Mouse (Mus musculus): ENCODE measurements around the gene Rab5b. TPM values are rescaled to one million over a fixed set of nuclear protein-coding genes. Genes with fewer than 3 reads are reported as not detected.
A peak's percentile ranks its signal among the peaks of the same experiment; 100 is the strongest.
"Not testable (repeated sequence)": the region's sequence is repeated elsewhere in the genome, so short reads cannot be mapped to it uniquely, and the experiment has no call there.

Rab5b gene
- polyA plus RNA-seq (2015; fragmentation: Nextera tagmentation; extraction: Ambion mirVana) = 122 and 123 TPM in 2 replicates

DNA sequence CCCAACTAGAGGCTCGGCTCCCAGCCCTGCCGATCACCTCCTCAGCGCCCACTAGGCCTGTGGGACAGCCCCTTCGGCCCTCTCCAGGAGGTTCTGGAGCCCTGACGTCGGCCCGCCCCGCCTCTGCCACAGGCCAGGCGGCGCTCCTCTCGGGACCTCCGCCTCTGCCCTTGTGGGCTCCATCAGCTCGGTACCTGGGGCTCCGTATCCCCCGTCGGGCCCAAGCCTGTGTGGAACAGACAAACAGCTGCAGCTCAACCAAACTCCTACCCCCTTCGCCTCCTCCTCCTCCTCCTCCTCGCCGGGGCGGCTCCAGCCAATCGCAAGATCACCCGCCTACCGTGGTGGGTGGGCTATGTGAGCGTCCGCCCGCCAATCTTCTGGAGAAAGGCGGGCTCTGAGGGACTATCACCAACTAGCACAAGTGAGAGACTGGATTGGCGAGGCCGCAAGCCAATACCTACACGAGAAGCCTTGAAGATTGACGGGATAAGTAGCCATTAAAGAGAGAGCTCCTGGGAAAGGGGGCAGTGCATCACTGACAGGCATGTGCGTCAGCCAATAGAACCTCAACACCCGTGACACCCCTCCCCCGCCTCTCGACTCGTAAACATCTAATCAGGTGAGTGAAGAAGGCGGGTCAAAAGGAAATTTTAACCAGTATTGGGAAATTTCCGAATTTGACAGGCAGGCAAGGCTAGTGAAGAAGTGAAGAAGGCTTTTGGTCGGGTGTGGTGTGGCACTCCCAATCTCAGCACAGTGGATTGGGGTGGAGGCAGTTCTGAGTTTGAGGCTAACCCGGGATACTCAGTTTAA is at the start of gene Rab5b:
Gene Rab5b (minus strand): TSS at position 273 of the 816 bp plus-strand sequence.
- WGBS = under 1% methylated on average over 38 of the region's 40 CpGs
- H3K9me3 ChIP-seq = no peaks in the 10 kb centered on the region
- no peaks in the 10 kb centered on the region for H3K36me3 ChIP-seq (replicated peaks)

DNA sequence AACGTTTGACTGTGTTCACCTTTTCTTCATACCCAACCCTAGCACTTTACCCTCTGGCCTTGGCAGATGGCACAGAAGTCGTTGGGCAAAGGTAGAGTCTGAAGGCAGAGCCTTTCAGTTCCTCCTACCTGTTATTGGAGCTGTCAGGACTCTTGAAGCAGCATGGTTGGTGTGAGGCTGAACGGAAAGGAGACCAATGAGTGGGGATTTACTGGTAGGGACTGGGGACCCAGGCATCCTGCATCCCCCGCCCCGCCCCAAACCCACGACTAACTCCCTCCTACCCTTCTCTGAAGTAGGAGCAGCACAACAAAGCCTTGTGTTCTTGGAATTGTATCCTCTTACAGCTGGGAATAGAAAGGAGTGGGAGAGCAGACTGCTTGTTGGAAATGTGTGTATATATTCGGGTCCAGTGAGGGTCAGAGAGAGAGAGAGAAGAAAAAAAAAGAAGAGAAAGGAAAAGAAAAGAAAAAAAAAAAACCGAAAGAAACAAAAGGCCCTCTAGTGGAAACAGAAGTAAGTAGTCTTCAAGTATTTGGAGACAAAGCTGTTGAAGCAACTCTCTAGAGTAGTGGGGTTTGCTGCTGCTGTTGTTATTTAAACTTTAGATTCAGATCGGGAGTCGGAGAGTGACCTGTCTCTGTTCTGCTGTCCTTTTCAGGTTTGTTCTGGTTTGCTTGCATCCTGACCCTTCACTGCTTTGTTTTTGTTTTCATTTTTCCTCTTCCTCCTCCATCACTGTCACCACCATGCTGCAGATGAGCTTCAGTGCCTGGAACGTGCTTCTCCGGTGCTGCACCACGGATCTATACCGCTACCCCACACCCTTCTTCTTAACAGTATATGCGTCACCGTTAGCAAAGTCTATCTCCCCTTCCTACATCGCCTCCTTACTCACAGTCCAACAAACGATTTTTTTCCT is 48.9 kb upstream of the Rab5b start, which contains the start of gene Dgka:
Gene Dgka (minus strand): TSS at position 176 of the 922 bp plus-strand sequence.
- H3K4me2 ChIP-seq = peak within 1 kb of the TSS; percentile 95
- ATAC-seq (replicated peaks) = no peak
- no peaks in the 10 kb centered on the region for H3K9me3 ChIP-seq
- 20% methylated on average over 18 of the region's 18 CpGs for WGBS
- peaks cover 43% of the 10 kb centered on the region for H3K27me3 ChIP-seq (replicated peaks)
- H3K9ac ChIP-seq = peak within 1 kb of the TSS; percentile 70
- H3K27ac ChIP-seq = 0 out of 2 replicates have a peak within 1 kb of the TSS, but pooled peaks have one; percentile 9
- peak within 1 kb of the TSS; percentile 61 for H3K4me3 ChIP-seq
- no peaks in the 10 kb centered on the region for H3K36me3 ChIP-seq (replicated peaks)
- peaks cover 37% of the 10 kb centered on the region for H3K4me1 ChIP-seq

More for the DNA sequence above, at the start of gene Rab5b:
- Histone ChIP-seq H3K9ac (peak within 1 kb of the TSS; percentile 78), H3K27me3 (replicated peaks) (no peaks in the 10 kb centered on the region), H3K27ac (peak within 1 kb of the TSS; percentile 94), H3K4me2 (peak within 1 kb of the TSS; percentile 72), H3K4me3 (peak within 1 kb of the TSS; percentile 88), H3K4me1 (peaks cover 13% of the 10 kb centered on the region)
- peak; percentile 99 for ATAC-seq (replicated peaks)

DNA sequence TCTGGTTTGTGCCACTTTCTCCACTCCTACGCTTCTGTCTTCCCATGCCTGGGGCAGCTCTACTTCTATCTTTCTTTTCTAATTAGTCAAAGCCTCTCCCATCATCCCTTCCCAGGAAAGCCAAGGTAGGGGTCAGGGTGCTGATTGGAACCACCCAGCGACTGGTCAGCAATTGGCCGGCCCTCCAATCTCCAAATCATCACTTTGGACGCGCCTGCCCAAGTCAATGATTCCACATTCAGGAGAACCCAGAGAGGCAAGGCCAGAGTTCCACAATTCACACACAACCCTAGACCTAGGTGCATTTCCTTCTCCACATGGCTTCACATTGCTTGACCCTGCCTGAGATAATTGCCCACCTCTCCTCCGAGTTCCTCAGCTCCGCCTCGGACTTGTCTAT is 48.1 kb upstream of the Rab5b start:
- peaks cover 43% of the 10 kb centered on the region for H3K27me3 ChIP-seq (replicated peaks)
- ATAC-seq (replicated peaks) = no peak
- peaks cover 30% of the 10 kb centered on the region for H3K4me1 ChIP-seq
- H3K36me3 ChIP-seq (replicated peaks) = no peaks in the 10 kb centered on the region
- H3K27ac ChIP-seq = no peak overlapping the region
- WGBS = 18% methylated on average over 8 of the region's 8 CpGs
- no peaks in the 10 kb centered on the region for H3K9me3 ChIP-seq
- H3K9ac ChIP-seq = peak overlapping the region; percentile 70; the same call in 1 of the 2 replicates
- peak overlapping the region; percentile 95 for H3K4me2 ChIP-seq
- peak overlapping the region; percentile 61 for H3K4me3 ChIP-seq

DNA sequence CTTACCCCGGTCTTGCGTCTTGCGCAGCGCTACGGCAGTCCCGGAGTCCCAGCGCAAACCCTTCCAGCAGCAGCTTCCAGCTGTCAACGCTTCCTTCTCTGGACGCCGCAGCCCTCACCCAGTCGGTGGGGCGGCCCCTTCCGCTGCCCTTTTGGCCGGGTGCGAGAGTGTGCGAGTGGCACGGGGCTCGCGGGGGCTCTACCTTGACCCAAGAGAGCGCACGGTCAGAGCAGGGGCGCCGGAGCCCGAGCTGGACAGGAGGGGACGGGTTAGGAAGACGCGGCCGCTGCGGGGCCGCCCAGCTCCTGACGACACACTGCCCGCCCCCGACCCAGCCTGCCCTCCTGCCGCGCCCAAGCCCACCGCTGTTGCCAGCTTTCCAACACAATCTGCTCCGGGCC is 47.7 kb upstream of the Rab5b start:
- no peaks in the 10 kb centered on the region for H3K9me3 ChIP-seq
- no peak; the same call in 1 of the 2 replicates for ATAC-seq (replicated peaks)
- 0% methylated on average over 37 of the region's 37 CpGs for WGBS
- H3K27me3 ChIP-seq (replicated peaks) = peaks cover 43% of the 10 kb centered on the region
- 0 out of 2 replicates have a peak overlapping the region, but pooled peaks have one; percentile 9 for H3K27ac ChIP-seq
- H3K9ac ChIP-seq = peak overlapping the region; percentile 70
- H3K36me3 ChIP-seq (replicated peaks) = no peaks in the 10 kb centered on the region
- peak overlapping the region; percentile 61 for H3K4me3 ChIP-seq
- peaks cover 27% of the 10 kb centered on the region for H3K4me1 ChIP-seq
- peak overlapping the region; percentile 95 for H3K4me2 ChIP-seq

DNA sequence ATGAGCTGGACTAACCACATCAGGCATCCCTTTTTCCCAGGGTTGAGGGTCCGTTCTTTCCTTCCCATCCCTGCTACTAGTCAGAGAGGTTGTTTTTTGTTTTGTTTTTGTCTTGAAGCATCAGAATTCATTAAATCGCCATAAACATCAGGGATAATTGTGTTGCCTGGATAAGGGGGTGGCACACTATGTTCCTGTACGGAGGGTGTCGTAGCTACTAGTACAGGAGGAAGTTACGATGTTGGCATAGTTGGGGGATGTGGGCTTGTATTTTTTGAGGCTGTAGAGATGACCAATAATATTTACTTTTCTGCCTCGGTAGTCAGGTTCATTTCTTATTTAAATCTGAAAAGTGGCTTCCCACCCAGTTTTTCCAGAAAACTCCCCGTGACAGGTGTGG is 47.2 kb upstream of the Rab5b start:
- Histone ChIP-seq H3K4me3 (peak overlapping the region; percentile 61), H3K9ac (peak overlapping the region; percentile 70; the same call in 1 of the 2 replicates), H3K4me1 (peaks cover 27% of the 10 kb centered on the region), H3K27ac (no peak overlapping the region), H3K36me3 (replicated peaks) (no peaks in the 10 kb centered on the region), H3K27me3 (replicated peaks) (peaks cover 43% of the 10 kb centered on the region), H3K4me2 (peak overlapping the region; percentile 95), H3K9me3 (no peaks in the 10 kb centered on the region)
- WGBS = 12% methylated on average over 7 of the region's 7 CpGs
- no peak for ATAC-seq (replicated peaks)

DNA sequence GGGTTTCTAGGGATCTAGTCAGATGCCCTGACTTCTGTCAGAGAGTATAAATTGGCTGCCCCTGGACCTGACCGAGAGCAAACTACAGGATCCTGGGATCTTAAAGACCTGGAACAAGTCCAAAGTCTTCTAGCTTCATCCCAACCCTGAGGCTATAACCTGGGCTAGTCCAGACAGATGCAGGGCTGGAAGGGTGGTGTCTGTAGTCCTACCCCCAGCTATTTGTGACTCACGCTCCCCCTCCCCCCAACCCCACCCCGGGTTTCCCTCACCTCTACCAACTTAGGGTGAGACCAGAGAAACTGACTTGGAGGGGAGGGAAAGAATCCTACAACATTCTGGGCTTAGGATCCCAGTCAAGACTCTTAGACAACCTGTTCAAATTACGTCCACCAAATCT is 46.6 kb upstream of the Rab5b start:
- no peak overlapping the region for H3K9ac ChIP-seq
- 46% methylated on average over 4 of the region's 4 CpGs for WGBS
- peaks cover 43% of the 10 kb centered on the region for H3K27me3 ChIP-seq (replicated peaks)
- H3K4me2 ChIP-seq = no peak overlapping the region
- no peak overlapping the region for H3K4me3 ChIP-seq
- no peaks in the 10 kb centered on the region for H3K9me3 ChIP-seq
- H3K4me1 ChIP-seq = peaks cover 27% of the 10 kb centered on the region
- no peak for ATAC-seq (replicated peaks)
- H3K27ac ChIP-seq = no peak overlapping the region
- no peaks in the 10 kb centered on the region for H3K36me3 ChIP-seq (replicated peaks)

DNA sequence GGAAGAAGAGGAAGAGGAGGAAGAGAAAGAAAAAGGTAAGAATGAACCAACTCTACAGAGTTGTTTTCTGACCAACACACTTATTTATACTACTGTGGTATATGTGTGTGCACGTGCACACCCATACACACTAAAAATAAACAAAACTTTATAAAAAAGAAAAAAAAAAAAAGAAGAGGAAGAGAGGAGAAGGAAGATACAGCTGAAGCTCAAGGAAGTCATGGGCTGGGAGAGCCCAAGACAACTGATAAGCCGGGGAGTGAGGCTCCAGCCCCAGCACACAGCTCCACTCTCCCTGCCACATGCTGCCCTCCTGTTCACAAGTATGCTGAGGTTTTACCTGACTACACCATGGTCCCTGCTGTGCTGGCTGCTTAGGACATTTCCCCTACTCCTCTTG is 44.2 kb upstream of the Rab5b start:
- peaks cover 40% of the 10 kb centered on the region for H3K27me3 ChIP-seq (replicated peaks)
- ATAC-seq (replicated peaks) = no peak
- H3K4me2 ChIP-seq = no peak overlapping the region
- H3K9me3 ChIP-seq = no peaks in the 10 kb centered on the region
- WGBS = 81% methylated on average over 2 of the region's 2 CpGs
- no peak overlapping the region for H3K4me3 ChIP-seq
- H3K4me1 ChIP-seq = peaks cover 22% of the 10 kb centered on the region
- no peak overlapping the region for H3K27ac ChIP-seq
- no peaks in the 10 kb centered on the region for H3K36me3 ChIP-seq (replicated peaks)
- no peak overlapping the region for H3K9ac ChIP-seq

DNA sequence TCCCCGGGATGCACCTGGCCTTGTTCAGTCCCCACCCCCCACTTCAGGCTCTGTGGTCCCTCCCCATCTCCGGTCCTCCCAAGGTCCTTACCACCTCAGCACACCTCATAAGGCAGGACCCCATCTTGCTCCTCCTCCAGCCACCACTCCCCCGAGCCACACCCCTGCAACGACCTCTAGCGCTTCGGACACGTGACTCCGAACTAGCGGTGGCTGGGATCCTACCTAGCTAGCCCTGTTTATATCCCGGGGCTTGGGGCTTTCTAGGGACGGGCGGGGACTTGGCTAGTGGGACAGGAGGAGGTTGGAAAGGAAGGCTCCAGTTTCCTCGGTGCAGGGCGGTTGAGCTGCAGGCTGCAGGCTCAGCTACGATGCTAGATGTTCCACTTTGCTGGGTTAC is 41.4 kb upstream of the Rab5b start:
- Histone ChIP-seq H3K4me1 (no peaks in the 10 kb centered on the region), H3K36me3 (replicated peaks) (no peaks in the 10 kb centered on the region), H3K27me3 (replicated peaks) (peaks cover 17% of the 10 kb centered on the region), H3K27ac (no peak overlapping the region), H3K4me2 (peak overlapping the region; percentile 36), H3K4me3 (no peak overlapping the region), H3K9ac (no peak overlapping the region), H3K9me3 (no peaks in the 10 kb centered on the region)
- 0 out of 2 replicates have a peak, but pooled peaks have one; percentile 27 for ATAC-seq (replicated peaks)
- 6% methylated on average over 15 of the region's 15 CpGs for WGBS

DNA sequence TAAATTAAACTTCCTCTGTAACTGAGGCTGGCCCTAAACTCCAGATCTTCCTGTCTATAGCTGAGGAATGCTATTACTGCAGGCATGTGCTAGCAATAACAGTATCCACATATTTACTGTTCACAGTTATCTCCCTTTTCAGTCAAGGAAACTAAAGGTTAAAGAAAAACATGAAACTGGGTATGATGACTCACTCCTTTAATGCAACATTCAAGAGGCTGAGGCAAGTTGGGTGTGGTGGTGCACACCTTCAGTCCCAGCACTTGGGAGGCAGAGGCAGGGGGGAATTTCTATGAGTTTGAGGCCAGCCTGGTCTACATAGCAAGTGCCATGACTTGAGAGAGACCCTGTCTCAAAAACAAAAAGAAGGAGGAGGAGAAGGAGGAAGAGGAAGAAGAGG is 35.9 kb upstream of the Rab5b start:
- Histone ChIP-seq H3K27me3 (replicated peaks) (no peaks in the 10 kb centered on the region), H3K4me3 (no peak overlapping the region), H3K9me3 (no peaks in the 10 kb centered on the region), H3K27ac (no peak overlapping the region), H3K9ac (no peak overlapping the region), H3K4me1 (no peaks in the 10 kb centered on the region), H3K36me3 (replicated peaks) (no peaks in the 10 kb centered on the region), H3K4me2 (no peak overlapping the region)
- no peak for ATAC-seq (replicated peaks)

DNA sequence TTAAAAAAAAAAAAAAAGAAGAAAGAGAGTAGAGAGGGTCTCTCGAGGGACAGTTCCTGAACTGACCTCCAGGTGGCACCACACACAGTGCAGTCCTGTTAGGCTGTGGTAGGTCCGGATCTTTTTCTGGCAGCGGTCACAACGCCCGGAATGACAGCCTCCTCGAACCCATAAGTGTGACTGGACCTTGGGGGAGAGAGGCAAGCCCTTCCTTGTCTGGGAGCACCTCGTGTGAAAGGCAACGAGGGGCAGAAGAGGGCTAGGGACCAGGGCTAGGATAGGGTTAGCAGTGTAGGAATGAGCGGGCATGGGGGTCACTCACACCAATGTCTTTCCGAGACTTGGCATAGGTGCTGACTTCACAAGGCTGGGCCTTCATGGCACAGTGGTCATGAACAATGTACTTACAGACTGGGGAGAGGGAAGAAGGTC is 35.0 kb upstream of the Rab5b start:
- H3K4me1 ChIP-seq = no peaks in the 10 kb centered on the region
- ATAC-seq (replicated peaks) = peak; percentile 33; the same call in 1 of the 2 replicates
- H3K27ac ChIP-seq = no peak overlapping the region
- WGBS = 17% methylated on average over 10 of the region's 10 CpGs
- H3K36me3 ChIP-seq (replicated peaks) = no peaks in the 10 kb centered on the region
- no peak overlapping the region for H3K4me2 ChIP-seq
- no peaks in the 10 kb centered on the region for H3K27me3 ChIP-seq (replicated peaks)
- H3K4me3 ChIP-seq = no peak overlapping the region
- H3K9ac ChIP-seq = no peak overlapping the region
- no peaks in the 10 kb centered on the region for H3K9me3 ChIP-seq

DNA sequence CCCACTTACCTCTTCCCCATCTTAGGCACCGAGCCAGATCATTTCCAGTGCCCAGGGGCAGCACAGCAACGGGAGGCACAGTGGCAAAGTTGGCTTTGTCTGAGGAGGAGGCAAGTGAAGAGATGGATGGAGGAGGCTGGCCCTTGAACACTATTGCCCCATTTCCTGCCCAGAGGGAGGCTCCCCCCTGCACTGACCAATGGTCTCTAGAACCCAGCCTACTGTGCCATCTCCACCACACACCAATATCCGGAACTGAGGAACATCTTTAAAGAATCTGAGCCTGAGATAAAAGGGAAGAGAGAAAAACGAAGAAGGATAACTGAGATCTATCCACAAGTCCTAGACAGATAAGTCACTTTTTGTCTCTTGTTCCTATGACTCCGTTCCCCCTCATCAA is 32.0 kb upstream of the Rab5b start:
- no peak overlapping the region for H3K9ac ChIP-seq
- no peaks in the 10 kb centered on the region for H3K27me3 ChIP-seq (replicated peaks)
- no peak overlapping the region for H3K27ac ChIP-seq
- no peaks in the 10 kb centered on the region for H3K36me3 ChIP-seq (replicated peaks)
- ATAC-seq (replicated peaks) = no peak
- WGBS = 86% methylated on average over 5 of the region's 5 CpGs
- no peak overlapping the region for H3K4me3 ChIP-seq
- H3K4me2 ChIP-seq = no peak overlapping the region
- no peaks in the 10 kb centered on the region for H3K4me1 ChIP-seq
- no peaks in the 10 kb centered on the region for H3K9me3 ChIP-seq

DNA sequence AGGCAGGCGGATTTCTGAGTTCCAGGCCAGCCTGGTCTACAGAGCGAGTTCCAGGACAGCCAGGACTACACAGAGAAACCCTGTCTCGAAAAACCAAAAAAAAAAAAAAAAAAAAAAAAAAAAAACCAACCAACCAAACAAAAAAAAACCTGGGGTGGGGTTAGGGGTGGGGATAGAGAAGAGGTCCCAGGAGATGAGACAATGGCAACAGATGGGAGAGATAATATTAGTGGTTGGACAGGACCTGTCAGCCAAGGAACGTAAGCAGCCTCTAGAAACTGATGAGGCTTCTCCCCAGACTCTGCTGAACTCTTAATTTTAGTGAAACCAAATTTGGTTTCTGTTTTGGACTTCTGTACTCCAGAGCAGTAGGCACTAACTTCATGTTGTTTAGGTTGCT is 29.4 kb upstream of the Rab5b start:
- H3K36me3 ChIP-seq (replicated peaks); H3K4me3 ChIP-seq; H3K4me1 ChIP-seq; H3K27me3 ChIP-seq (replicated peaks); ATAC-seq (replicated peaks); H3K27ac ChIP-seq; H3K4me2 ChIP-seq; H3K9me3 ChIP-seq; H3K9ac ChIP-seq: not testable (repeated sequence)
- WGBS = 80% methylated on average over 4 of the region's 4 CpGs
